Mouse (Mus musculus) small intestine, adult 10 weeks (tissue): ENCODE measurements around the gene Coq9. TPM values are rescaled to one million over a fixed set of nuclear protein-coding genes. Genes with fewer than 3 reads are reported as not detected.

Source experiments
- polyA plus RNA-seq: library from polyadenylated mRNA; stranded (reverse); fragments of 350-450 nt; fragmentation: Illumina TruSeq; extraction: RNeasy Lipid Tissue Mini Kit (QIAGEN cat#74804); gene quantifications from one replicate; pipeline ENCODE4 v1.2.3, GENCODE M21; 2014; ENCODE audit warnings: low replicate concordance

Gene Coq9
- polyA plus RNA-seq: 7.1 TPM

GRCm38 (mm10) chr8:94837662-94838574 lies at the start of gene Coq9, which contains the start of gene Ciapin1:
Coq9 (plus strand) TSS chr8:94838321.
Ciapin1 (minus strand) TSS chr8:94838358.

DNA sequence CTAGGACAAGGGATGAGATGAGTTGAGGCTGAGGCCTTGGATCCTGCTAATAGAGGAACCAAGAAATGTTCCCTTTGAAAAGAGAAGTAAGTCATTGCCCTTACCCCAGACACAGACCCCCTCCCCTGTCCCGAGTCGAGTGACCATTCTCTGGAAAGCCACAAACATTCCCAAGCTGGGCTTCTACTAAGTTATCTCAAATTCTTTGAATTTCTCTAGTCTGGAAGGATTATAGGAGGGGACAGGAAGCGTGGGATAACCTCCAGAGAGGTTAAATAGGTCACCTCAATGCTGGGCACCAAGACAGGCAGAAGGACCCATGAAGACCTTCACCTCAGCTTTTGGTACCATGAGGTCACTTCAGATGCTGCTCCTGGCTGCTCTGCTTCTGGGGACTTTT lies 28.0 kb upstream of the Coq9 start, which contains the start of gene Ccl17:
Ccl17 (plus strand) TSS at position 301 of the 400 bp plus-strand sequence.

GRCm38 (mm10) chr8:94857346-94858173 lies 19.4 kb downstream of the Coq9 start, which contains the start of gene Polr2c:
Polr2c (plus strand) TSS chr8:94857450.

DNA sequence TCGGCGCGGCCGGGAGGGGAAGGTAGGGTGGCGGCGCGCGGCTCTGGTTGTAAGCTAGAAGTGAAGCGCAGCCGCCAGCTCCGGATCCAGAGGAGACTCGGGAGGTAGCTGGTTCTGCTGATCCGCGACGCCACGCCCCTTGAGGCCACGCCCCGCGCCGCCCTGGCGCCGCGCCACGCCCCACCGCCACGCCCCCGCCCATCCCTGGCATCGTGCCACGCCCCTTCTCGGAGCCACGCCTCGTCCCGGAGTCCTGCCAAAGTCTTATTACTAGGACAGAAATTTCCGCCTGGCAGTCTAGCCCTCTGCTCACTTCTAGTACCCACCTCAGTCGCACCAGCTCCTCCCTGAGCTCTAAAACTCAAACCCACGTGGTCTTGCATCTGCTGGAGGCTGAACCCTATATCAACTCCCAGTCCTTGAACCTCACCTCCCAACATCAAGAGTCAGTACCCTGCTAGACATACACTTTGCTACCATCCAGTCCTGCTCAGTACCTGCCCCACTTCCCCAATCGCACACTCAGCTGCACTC lies 38.1 kb downstream of the Coq9 start, which contains the start of gene Dok4:
Dok4 (minus strand) TSS at position 134 of the 534 bp plus-strand sequence.

Other genes with a start within 250 kb of the Coq9 start
- gene Rspry1, start 236.4 kb upstream of the Coq9 start, polyA plus RNA-seq: 42.4 TPM
- gene Fam192a, start 236.3 kb upstream of the Coq9 start, polyA plus RNA-seq: 56.4 TPM
- 167 TPM for gene Arl2bp, start 171.7 kb upstream of the Coq9 start, polyA plus RNA-seq
- 2.6 TPM for gene Pllp, start 142.0 kb upstream of the Coq9 start, polyA plus RNA-seq
- 7.0 TPM for gene Ccl22, start 92.7 kb upstream of the Coq9 start, polyA plus RNA-seq
- 2.0 TPM for gene Cx3cl1, start 66.3 kb upstream of the Coq9 start, polyA plus RNA-seq
- not detected for gene Ccl17, start 27.9 kb upstream of the Coq9 start, polyA plus RNA-seq
- 10.5 TPM for gene Ciapin1, start within 50 bp of the Coq9 start, polyA plus RNA-seq
- 2.0 TPM for gene Polr2c, start 19.1 kb downstream of the Coq9 start, polyA plus RNA-seq
- 6.8 TPM for gene Dok4, start 38.0 kb downstream of the Coq9 start, polyA plus RNA-seq
- not detected for gene Ccdc102a, start 79.8 kb downstream of the Coq9 start, polyA plus RNA-seq
- gene Adgrg5, start 85.4 kb downstream of the Coq9 start, polyA plus RNA-seq: 0.41 TPM
- gene Adgrg1, start 136.4 kb downstream of the Coq9 start, polyA plus RNA-seq: 1.0 TPM
- 0.48 TPM for gene Adgrg3, start 179.4 kb downstream of the Coq9 start, polyA plus RNA-seq
- not detected for gene Drc7, start 216.8 kb downstream of the Coq9 start, polyA plus RNA-seq
- gene Katnb1, start 242.9 kb downstream of the Coq9 start, polyA plus RNA-seq: not detected